Mouse (Mus musculus) lung, embryonic 14.5 days (tissue): ENCODE results near the gene Srsf2. TPM values are rescaled to one million over a fixed set of nuclear protein-coding genes. Genes with fewer than 3 reads are reported as not detected.

Experiments
- ATAC-seq: fragments of 200-750 bp; cut with Nextera tagmentation; 2 replicates; pipeline ENCODE4 v1.8.0; 2017; ENCODE audit warnings: mild to moderate bottlenecking, moderate TSS enrichment, moderate library complexity; ENCODE audit not compliant: insufficient read depth
- DNase-seq: peaks from one replicate; pipeline ENCODE4 v3.0.0-alpha.2; 2015
- H3K27ac ChIP-seq: fragments of 300-500 bp; sonication (generic); 2 replicates; pipeline ENCODE4 v1.5.1; 2014; ENCODE audit warnings: low read depth, mild to moderate bottlenecking, moderate library complexity
- H3K27me3 ChIP-seq: fragments of 300-500 bp; sonication (generic); 2 replicates; pipeline ENCODE4 v1.6.1; 2014; ENCODE audit warnings: low read length, control low read depth; ENCODE audit not compliant: insufficient read depth
- H3K36me3 ChIP-seq: fragments of 300-500 bp; sonication (generic); 2 replicates; pipeline ENCODE4 v1.6.1; 2014; ENCODE audit warnings: control low read depth; ENCODE audit not compliant: insufficient read depth
- H3K4me1 ChIP-seq: fragments of 300-500 bp; sonication (generic); 2 replicates; pipeline ENCODE4 v1.6.1; 2014; ENCODE audit warnings: antibody characterized with exemption, control low read depth; ENCODE audit not compliant: insufficient read depth
- H3K4me2 ChIP-seq: fragments of 300-500 bp; sonication (generic); 2 replicates; pipeline ENCODE4 v1.6.1; 2014; ENCODE audit warnings: mild to moderate bottlenecking
- H3K4me3 ChIP-seq: fragments of 300-500 bp; sonication (generic); 2 replicates; pipeline ENCODE4 v1.5.1; 2014; ENCODE audit warnings: low read depth, low read length
- H3K9ac ChIP-seq: fragments of 300-500 bp; sonication (generic); 2 replicates; pipeline ENCODE4 v1.6.1; 2014
- H3K9me3 ChIP-seq: fragments of 300-500 bp; sonication (generic); 2 replicates; pipeline ENCODE4 v1.6.1; 2016; ENCODE audit warnings: low read depth, low read length, control low read depth
- CTCF ChIP-seq: IDR thresholded peaks from 2 replicates; pipeline ENCODE4 v1.5.1; 2016; ENCODE audit warnings: antibody characterized with exemption, low read depth
- WGBS: fragments of 180-500 bp; shearing (Covaris S2); extraction: QIAGEN DNeasy Blood & Tissue Kit; methylation state at CpG from one replicate; pipeline ENCODE4 v1.1.7; 2014; 5-methylcytosine and 5-hydroxymethylcytosine counted together
- polyA plus RNA-seq: library from polyadenylated mRNA; unstranded; fragments of >200 nt; fragmentation: Nextera tagmentation; extraction: Ambion mirVana; gene quantifications from 2 replicates; pipeline ENCODE4 v1.2.1, GENCODE M21; 2014

The Srsf2 gene
- polyA plus RNA-seq, 1 experiment from 2014 or later, result 1,045 TPM

DNA sequence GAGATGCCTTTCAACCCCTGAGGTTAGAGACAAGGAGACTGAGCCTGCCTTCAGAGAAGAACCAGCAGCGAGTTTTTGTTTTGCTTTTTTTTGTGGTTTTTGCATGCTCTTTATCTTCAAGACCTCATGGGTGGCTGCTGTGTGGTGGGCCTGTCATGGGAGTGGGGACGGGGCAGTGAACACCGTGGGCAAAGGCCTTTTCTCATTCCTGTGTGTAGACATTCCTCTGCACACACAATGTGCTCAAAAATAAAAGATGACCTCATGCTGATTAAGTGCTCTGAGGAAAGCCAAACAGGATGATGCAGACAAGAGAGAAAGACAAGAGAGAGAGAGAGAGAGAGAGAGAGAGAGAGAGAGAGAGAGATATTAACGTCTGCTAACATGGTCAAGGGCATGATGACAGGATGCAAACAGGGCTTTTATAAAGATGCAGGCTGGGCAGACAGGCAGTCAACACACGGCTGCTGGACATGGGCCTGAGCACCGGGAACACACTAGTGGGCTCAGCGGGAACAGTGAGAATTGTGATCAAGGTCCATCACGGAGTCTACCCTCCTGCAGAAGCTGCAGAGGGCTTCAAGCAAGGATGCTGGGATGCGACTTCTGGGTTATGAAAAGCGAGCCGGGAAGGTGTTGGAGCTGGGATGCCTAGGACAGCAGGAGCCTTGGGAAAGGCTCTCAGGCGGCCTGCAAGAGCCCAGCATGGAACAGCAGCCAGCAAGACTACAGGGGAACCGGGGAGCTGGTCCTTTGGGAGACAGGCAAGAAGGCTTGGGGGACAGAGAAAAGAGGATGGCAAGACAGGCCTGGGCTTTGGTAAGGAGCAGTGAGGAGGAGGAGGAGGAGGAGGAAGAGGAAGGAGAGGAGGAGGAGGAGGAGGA, 31.6 kb downstream of the Srsf2 start:
- H3K27ac ChIP-seq, result peak overlapping the region; percentile 72; the same call in 1 of the 2 replicates
- WGBS, result 52% methylated on average over 13 of the region's 13 CpGs
- DNase-seq (peak; percentile 40), ATAC-seq (no peak)
- no peak overlapping the region for H3K4me3 ChIP-seq
- H3K27me3 ChIP-seq, result no peaks in the 10 kb centered on the region
- H3K36me3 ChIP-seq, result no peaks in the 10 kb centered on the region
- H3K9ac ChIP-seq, result no peak overlapping the region; the same call in 1 of the 2 replicates
- no peak overlapping the region for H3K4me2 ChIP-seq
- TF ChIP-seq CTCF, result no peak
- H3K4me1 ChIP-seq, result 0 out of 2 replicates have a peak, but pooled peaks cover 2% of the 10 kb centered on the region
- H3K9me3 ChIP-seq, result no peaks in the 10 kb centered on the region

DNA sequence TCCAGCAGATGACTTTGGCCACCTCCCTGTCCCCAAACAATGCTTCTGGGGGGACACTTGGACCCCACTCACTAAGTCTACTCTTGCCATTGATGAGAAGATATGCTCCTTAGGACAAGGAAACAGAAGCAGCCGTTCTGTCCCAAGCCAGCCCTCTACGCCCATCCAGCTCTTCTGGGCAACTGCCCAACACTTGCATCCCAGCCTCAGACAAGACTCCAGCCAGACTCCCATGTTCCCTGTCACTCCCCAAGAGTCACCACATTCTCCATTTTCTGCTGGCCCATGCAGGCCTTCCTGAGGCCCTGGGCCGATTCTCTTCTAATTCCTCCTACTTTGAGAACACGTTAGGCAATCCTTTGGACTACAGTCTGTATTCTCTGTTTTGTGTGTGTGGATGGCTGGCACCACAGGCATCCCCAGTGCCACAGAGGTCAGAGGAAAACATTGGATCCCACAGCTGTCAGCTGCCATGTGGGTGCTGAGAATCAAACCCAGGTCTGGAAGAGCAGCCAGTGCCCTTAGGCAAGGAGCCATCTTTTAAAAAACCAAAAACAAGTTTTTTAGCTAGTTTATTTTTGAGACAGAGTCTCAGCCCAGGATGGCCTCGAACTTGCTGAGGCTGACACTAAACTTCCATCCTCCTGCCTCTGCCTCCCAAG, 32.8 kb downstream of the Srsf2 start:
- ATAC-seq, result no peak
- no peak for TF ChIP-seq CTCF
- peak; percentile 32 for DNase-seq
- peaks cover 6% of the 10 kb centered on the region for H3K4me1 ChIP-seq
- H3K9ac ChIP-seq, result no peak overlapping the region
- H3K27me3 ChIP-seq, result no peaks in the 10 kb centered on the region
- no peak overlapping the region for H3K4me2 ChIP-seq
- WGBS, result 78% methylated on average over 5 of the region's 5 CpGs
- no peaks in the 10 kb centered on the region for H3K9me3 ChIP-seq
- H3K4me3 ChIP-seq, result no peak overlapping the region
- no peaks in the 10 kb centered on the region for H3K36me3 ChIP-seq
- no peak overlapping the region for H3K27ac ChIP-seq

DNA sequence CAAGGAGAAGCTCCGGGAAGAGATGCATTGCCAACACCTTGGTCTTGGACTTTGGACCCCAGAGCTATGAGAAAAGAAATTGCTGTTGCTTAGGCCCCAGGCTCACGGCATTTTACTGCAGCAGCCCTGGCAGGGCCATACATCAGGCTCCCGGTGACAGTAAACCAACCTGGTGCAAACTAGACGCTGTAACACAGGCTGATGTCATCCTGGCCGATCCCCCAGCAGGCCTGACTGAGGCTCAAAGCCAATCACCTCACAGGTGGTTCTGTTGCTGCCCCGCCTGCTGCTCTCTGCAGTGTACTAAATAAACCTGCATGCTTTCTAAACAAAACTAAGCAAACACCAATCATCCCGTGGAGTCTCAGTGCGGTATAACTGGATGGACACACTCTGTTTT, 34.2 kb downstream of the Srsf2 start:
- WGBS, result 39% methylated on average over 8 of the region's 8 CpGs
- TF ChIP-seq CTCF, result no peak
- H3K36me3 ChIP-seq, result no peaks in the 10 kb centered on the region
- H3K27ac ChIP-seq, result no peak overlapping the region
- H3K4me1 ChIP-seq, result peaks cover 20% of the 10 kb centered on the region
- H3K9me3 ChIP-seq, result no peaks in the 10 kb centered on the region
- no peaks in the 10 kb centered on the region for H3K27me3 ChIP-seq
- H3K9ac ChIP-seq, result no peak overlapping the region
- no peak for ATAC-seq
- H3K4me2 ChIP-seq, result no peak overlapping the region
- no peak for DNase-seq
- H3K4me3 ChIP-seq, result no peak overlapping the region

DNA sequence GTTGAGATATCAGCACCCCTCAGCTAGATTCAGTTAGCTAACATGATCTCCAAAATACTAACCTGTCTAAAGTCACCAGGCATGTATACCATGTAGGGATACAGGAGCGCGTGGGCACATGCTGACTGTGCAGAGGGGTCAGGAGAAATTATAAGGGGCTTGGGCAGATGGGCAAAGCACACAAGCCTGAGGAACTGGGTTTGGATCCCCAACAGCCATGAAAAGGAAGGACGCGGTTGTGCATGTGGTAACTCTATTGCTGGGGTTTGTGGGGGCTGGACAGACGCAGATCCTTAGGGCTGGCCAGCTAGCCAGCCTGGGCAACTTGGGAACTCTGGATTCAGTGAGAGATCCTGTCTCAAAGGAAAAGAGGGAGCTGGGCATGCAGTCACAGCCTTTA, 35.3 kb downstream of the Srsf2 start:
- Histone ChIP-seq H3K9ac (no peak overlapping the region), H3K36me3 (no peaks in the 10 kb centered on the region), H3K4me2 (no peak overlapping the region), H3K27ac (no peak overlapping the region), H3K9me3 (no peaks in the 10 kb centered on the region), H3K4me1 (peaks cover 31% of the 10 kb centered on the region), H3K4me3 (no peak overlapping the region), H3K27me3 (no peaks in the 10 kb centered on the region)
- no peak for DNase-seq
- WGBS, result 96% methylated on average over 5 of the region's 5 CpGs
- ATAC-seq, result no peak
- TF ChIP-seq CTCF, result no peak

DNA sequence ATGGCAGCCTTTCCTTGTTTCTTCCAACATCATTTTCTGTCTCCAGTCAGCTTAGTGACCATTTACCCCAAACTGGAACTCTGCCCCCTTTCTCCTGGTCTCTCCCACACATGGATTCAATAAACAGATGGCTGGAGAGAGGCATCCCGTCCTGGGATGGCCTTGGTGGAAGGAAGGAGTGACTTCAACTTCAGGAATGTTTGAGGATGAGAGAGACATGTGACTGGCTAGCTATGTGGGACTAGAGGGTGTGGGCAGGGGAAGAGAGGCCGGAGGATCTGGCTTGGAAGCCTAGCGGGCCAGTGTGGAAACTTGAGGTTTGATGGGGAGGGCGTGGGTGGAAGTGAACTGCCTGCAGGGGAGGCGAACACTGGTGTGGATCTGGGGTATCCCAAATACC, 36.1 kb downstream of the Srsf2 start:
- no peak for TF ChIP-seq CTCF
- Histone ChIP-seq H3K4me2 (no peak overlapping the region), H3K27ac (no peak overlapping the region), H3K9ac (no peak overlapping the region), H3K9me3 (no peaks in the 10 kb centered on the region), H3K4me1 (peaks cover 34% of the 10 kb centered on the region), H3K4me3 (no peak overlapping the region), H3K36me3 (no peaks in the 10 kb centered on the region), H3K27me3 (no peaks in the 10 kb centered on the region)
- DNase-seq (no peak), ATAC-seq (no peak)
- WGBS, result 73% methylated on average over 5 of the region's 5 CpGs

DNA sequence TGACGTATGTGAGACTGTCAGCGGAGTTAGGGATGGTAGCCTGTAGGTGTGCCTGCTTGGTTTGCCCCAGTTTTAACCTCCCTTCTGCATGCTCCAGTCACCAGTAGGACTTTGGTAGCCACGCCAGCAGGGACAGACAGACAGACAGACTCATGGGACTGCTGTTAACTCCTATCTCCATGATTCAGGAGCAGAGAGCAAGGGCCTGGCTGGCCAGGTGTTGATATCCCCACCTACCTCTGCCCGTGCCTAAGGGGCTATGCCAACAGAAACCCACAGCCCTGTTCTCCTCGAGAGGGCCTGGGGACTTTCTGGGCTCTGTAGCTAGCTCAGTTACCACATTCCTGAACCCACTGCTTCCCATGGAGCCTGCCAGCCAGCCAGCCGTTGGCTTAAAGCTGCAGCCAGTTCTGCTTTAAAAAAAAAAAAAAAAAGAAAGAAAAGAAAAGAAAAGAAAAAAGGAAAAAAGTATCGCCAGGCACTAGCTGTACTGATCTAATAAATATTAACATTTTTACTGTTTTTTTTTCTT, 37.9 kb downstream of the Srsf2 start:
- peak overlapping the region; percentile 94 for H3K27ac ChIP-seq
- H3K4me2 ChIP-seq, result peak overlapping the region; percentile 39; the same call in 1 of the 2 replicates
- H3K9ac ChIP-seq, result peak overlapping the region; percentile 26; the same call in 1 of the 2 replicates
- ATAC-seq (no peak), DNase-seq (peak; percentile 53)
- peaks cover 32% of the 10 kb centered on the region for H3K4me1 ChIP-seq
- no peaks in the 10 kb centered on the region for H3K9me3 ChIP-seq
- H3K4me3 ChIP-seq, result no peak overlapping the region
- no peaks in the 10 kb centered on the region for H3K27me3 ChIP-seq
- WGBS, result 22% methylated on average over 7 of the region's 7 CpGs
- H3K36me3 ChIP-seq, result no peaks in the 10 kb centered on the region
- TF ChIP-seq CTCF, result no peak
